In genomic region chr7:81858236-81858635, GRCm38 (mm10) we compare ENCODE assay signal across 8 mouse cellular contexts. TPM values are rescaled to one million over a fixed set of nuclear protein-coding genes. Genes with fewer than 3 reads are reported as not detected.
DNase-seq lines count a peak whose midpoint lies in the region; ATAC-seq and TF ChIP-seq lines count a peak whose summit lies in the region.

No protein-coding gene starts in this region.

- no peaks in the 10 kb centered on the region for H3K9me3 ChIP-seq in heart, embryonic 12.5 days (replicated peaks)
- H3K9me3 ChIP-seq in hindbrain, embryonic 11.5 days (ENCODE audit: control insufficient read depth, low read length), result no peaks in the 10 kb centered on the region
- no peaks in the 10 kb centered on the region for H3K9me3 ChIP-seq in midbrain, embryonic 11.5 days (ENCODE audit: control insufficient read depth, low read length)

- H3K9ac ChIP-seq in heart, embryonic 12.5 days, result no peak overlapping the region
- H3K9ac ChIP-seq in hindbrain, embryonic 11.5 days (ENCODE audit: low read depth, low read length), result no peak overlapping the region
- no peak overlapping the region for H3K9ac ChIP-seq in midbrain, embryonic 11.5 days (ENCODE audit: low read length)

- H3K4me3 ChIP-seq in heart, embryonic 12.5 days, result peak overlapping the region; percentile 76; the same call in 1 of the 2 replicates
- H3K4me3 ChIP-seq in bone marrow, adult 2 months (replicated peaks; ENCODE audit: control insufficient read depth, low read depth, low read length), result peak overlapping the region; percentile 27
- peak overlapping the region; percentile 61; the same call in 1 of the 2 replicates for H3K4me3 ChIP-seq in hindbrain, embryonic 11.5 days (ENCODE audit: low read depth, low read length)
- H3K4me3 ChIP-seq in midbrain, embryonic 11.5 days (ENCODE audit: low read depth, low read length), result no peak overlapping the region; the same call in 1 of the 2 replicates

- peaks cover 62% of the 10 kb centered on the region for H3K4me1 ChIP-seq in heart, embryonic 12.5 days (replicated peaks)
- H3K4me1 ChIP-seq in bone marrow, adult 2 months (ENCODE audit: control insufficient read depth, insufficient read depth, low read length), result peaks cover 11% of the 10 kb centered on the region
- H3K4me1 ChIP-seq in hindbrain, embryonic 11.5 days (replicated peaks; ENCODE audit: control insufficient read depth, insufficient read depth, low read length), result peaks cover 5% of the 10 kb centered on the region; the same call in 1 of the 2 replicates
- H3K4me1 ChIP-seq in midbrain, embryonic 11.5 days (ENCODE audit: control insufficient read depth, insufficient read depth, low read length), result peaks cover 3% of the 10 kb centered on the region; the same call in 1 of the 2 replicates

- peaks cover 6% of the 10 kb centered on the region; the same call in 1 of the 2 replicates for H3K27me3 ChIP-seq in heart, embryonic 12.5 days (replicated peaks)
- peaks cover 10% of the 10 kb centered on the region; the same call in 1 of the 2 replicates for H3K27me3 ChIP-seq in hindbrain, embryonic 11.5 days (ENCODE audit: control insufficient read depth, insufficient read depth, low read length)
- peaks cover 5% of the 10 kb centered on the region; the same call in 1 of the 2 replicates for H3K27me3 ChIP-seq in midbrain, embryonic 11.5 days (ENCODE audit: control insufficient read depth, insufficient read depth, low read length)

- peak overlapping the region; percentile 96 for H3K4me2 ChIP-seq in heart, embryonic 12.5 days
- H3K4me2 ChIP-seq in hindbrain, embryonic 11.5 days (replicated peaks; ENCODE audit: low read depth, low read length), result peak overlapping the region; percentile 98
- peak overlapping the region; percentile 74 for H3K4me2 ChIP-seq in midbrain, embryonic 11.5 days

- no peak for ATAC-seq in heart, embryonic 12.5 days (ENCODE audit: insufficient number of reproducible peaks, low FRiP score)
- no peak for ATAC-seq in hindbrain, embryonic 11.5 days (ENCODE audit: low FRiP score)
- ATAC-seq in midbrain, embryonic 11.5 days (ENCODE audit: low FRiP score), result no peak
- no peak for ATAC-seq in activated CD4-positive, CD25-positive, alpha-beta regulatory T cell, adult 4 months

- TF ChIP-seq CTCF in bone marrow, adult 2 months (IDR thresholded peaks at IDR 0.05; ENCODE audit: control insufficient read depth, insufficient read depth, low read length), result no peak

- DNase-seq in heart, adult 9 months (ENCODE audit: low spot score in 2 of 2), result no peak
- peak; percentile 22 for DNase-seq in hindbrain, embryonic 11.5 days (ENCODE audit: low spot score)
- DNase-seq in midbrain, embryonic 11.5 days (ENCODE audit: low spot score, missing footprints), result peak; percentile 86
- DNase-seq in frontal cortex, adult 2 months (ENCODE audit: extremely low spot score in 1 of 2, low spot score in 1 of 2), result no peak
- no peak for DNase-seq in MN1 (ENCODE audit: low spot score)

- no peak for TF ChIP-seq POLR2A in bone marrow, adult 2 months (IDR thresholded peaks at IDR 0.05; ENCODE audit: borderline replicate concordance, control insufficient read depth, low read depth, low read length)

- WGBS in heart, embryonic 12.5 days, result 9% methylated on average over 9 of the region's 9 CpGs
- 26% methylated on average over 9 of the region's 9 CpGs for WGBS in bone marrow, adult 2 months
- WGBS in hindbrain, embryonic 11.5 days, result 4% methylated on average over 9 of the region's 9 CpGs
- WGBS in midbrain, embryonic 11.5 days, result 4% methylated on average over 9 of the region's 9 CpGs

- H3K27ac ChIP-seq in heart, embryonic 12.5 days (ENCODE audit: poor library complexity, severe bottlenecking), result no peak overlapping the region
- H3K27ac ChIP-seq in bone marrow, adult 2 months (ENCODE audit: control insufficient read depth, insufficient read depth, low read depth, low read length, poor library complexity), result peak overlapping the region; percentile 11; the same call in 1 of the 2 replicates
- H3K27ac ChIP-seq in hindbrain, embryonic 11.5 days (ENCODE audit: low read depth, low read length), result no peak overlapping the region
- no peak overlapping the region for H3K27ac ChIP-seq in midbrain, embryonic 11.5 days (ENCODE audit: low read depth, low read length)

- no peaks in the 10 kb centered on the region for H3K36me3 ChIP-seq in heart, embryonic 12.5 days
- H3K36me3 ChIP-seq in hindbrain, embryonic 11.5 days (ENCODE audit: control insufficient read depth, insufficient read depth, low read length), result no peaks in the 10 kb centered on the region
- H3K36me3 ChIP-seq in midbrain, embryonic 11.5 days (ENCODE audit: control insufficient read depth, insufficient read depth, low read length), result no peaks in the 10 kb centered on the region

RNA-seq across cellular contexts. Expression of gene Tm6sf1, which starts 0.6 kb away (rescaled TPM):
- polyA plus RNA-seq in heart, embryonic 12.5 days (2016; fragmentation: Nextera tagmentation; extraction: Ambion mirVana), result 25.0 and 26.8 TPM in 2 replicates
- 13.0 and 46.2 TPM in 2 replicates for polyA plus RNA-seq in bone marrow, adult 2 months (2011; ENCODE audit: insufficient read depth, insufficient read length, low replicate concordance, missing spikeins)
- 11.3 and 14.8 TPM in 2 replicates for polyA plus RNA-seq in hindbrain, embryonic 11.5 days (2014; fragmentation: Nextera tagmentation; extraction: Ambion mirVana)
- polyA plus RNA-seq in midbrain, embryonic 11.5 days (2014; fragmentation: Nextera tagmentation; extraction: Ambion mirVana), result 13.1 and 13.4 TPM in 2 replicates
- 76.4 and 79.7 TPM in 2 replicates for polyA plus RNA-seq in frontal cortex, adult 2 months (2012; rRNA removed)
- 1 to 10 TPM; 7.7 to 9.4 TPM for polyA plus RNA-seq in activated CD4-positive, CD25-positive, alpha-beta regulatory T cell, adult 4 months (2017; shearing (Covaris generic))

RNA-seq across cellular contexts. Expression of gene Gm10160, which starts 2.6 kb away (rescaled TPM):
- polyA plus RNA-seq in heart, embryonic 12.5 days (2016; fragmentation: Nextera tagmentation; extraction: Ambion mirVana), result not detected in 2 replicates
- not detected in 2 replicates for polyA plus RNA-seq in bone marrow, adult 2 months (2011; ENCODE audit: insufficient read depth, insufficient read length, low replicate concordance, missing spikeins)
- polyA plus RNA-seq in hindbrain, embryonic 11.5 days (2014; fragmentation: Nextera tagmentation; extraction: Ambion mirVana), result not detected in 2 replicates
- polyA plus RNA-seq in midbrain, embryonic 11.5 days (2014; fragmentation: Nextera tagmentation; extraction: Ambion mirVana), result not detected in 2 replicates
- not detected in 2 replicates for polyA plus RNA-seq in frontal cortex, adult 2 months (2012; rRNA removed)
- not detected for polyA plus RNA-seq in activated CD4-positive, CD25-positive, alpha-beta regulatory T cell, adult 4 months (2017; shearing (Covaris generic))

RNA-seq across cellular contexts. Expression of gene Btbd1, which starts 29.0 kb away (rescaled TPM):
- 111 and 114 TPM in 2 replicates for polyA plus RNA-seq in heart, embryonic 12.5 days (2016; fragmentation: Nextera tagmentation; extraction: Ambion mirVana)
- polyA plus RNA-seq in bone marrow, adult 2 months (2011; ENCODE audit: insufficient read depth, insufficient read length, low replicate concordance, missing spikeins), result 20.6 and 37.0 TPM in 2 replicates
- 101 and 103 TPM in 2 replicates for polyA plus RNA-seq in hindbrain, embryonic 11.5 days (2014; fragmentation: Nextera tagmentation; extraction: Ambion mirVana)
- polyA plus RNA-seq in midbrain, embryonic 11.5 days (2014; fragmentation: Nextera tagmentation; extraction: Ambion mirVana), result 102 and 106 TPM in 2 replicates
- 148 and 162 TPM in 2 replicates for polyA plus RNA-seq in frontal cortex, adult 2 months (2012; rRNA removed)
- polyA plus RNA-seq in activated CD4-positive, CD25-positive, alpha-beta regulatory T cell, adult 4 months (2017; shearing (Covaris generic)), result 10 to 100 TPM; 13.4 to 23.6 TPM

Comparison
In these comparisons a context has a peak if more than half of its experiments do, and no peak if none do; other contexts are left out.
1. DNase-seq: peak in hindbrain, embryonic 11.5 days (single experiment) and midbrain, embryonic 11.5 days (single experiment); none in heart, adult 9 months (0 of 2), frontal cortex, adult 2 months (0 of 2) and MN1 (single experiment).
2. Peak in every context shown above with its lines, with median percentiles within 50 percentile points of each other: H3K4me2 ChIP-seq.